Mouse (Mus musculus) cerebellum, postnatal 10 days (tissue): ENCODE data around the gene Draxin.
A peak's percentile ranks its signal among the peaks of the same experiment; 100 is the strongest.

Experiments
- DNase-seq, 2 experiments: peaks; one replicate each; pipeline ENCODE4 v3.0.0; 2021; ENCODE audit warnings: mixed read lengths in 2 of 2

Draxin gene

GRCm38 (mm10) chr4:148114758-148115391 is 15.6 kb downstream of the Draxin start:
- DNase-seq: peak; percentile 95 to 96

GRCm38 (mm10) chr4:148112519-148112918 is 18.0 kb downstream of the Draxin start:
- DNase-seq: no peak

- peak in 1 of 2 experiments; percentile 33 for DNase-seq
These were observed 21.3 kb downstream of the Draxin start for GRCm38 (mm10) chr4:148109215-148109614.

GRCm38 (mm10) chr4:148108565-148109100 is 21.9 kb downstream of the Draxin start:
- DNase-seq: peak; percentile 62 to 71

- peak; percentile 80 to 84 for DNase-seq
These were observed 22.7 kb downstream of the Draxin start for GRCm38 (mm10) chr4:148107621-148108291.

GRCm38 (mm10) chr4:148104146-148104545 is 26.4 kb downstream of the Draxin start:
- no peak for DNase-seq

GRCm38 (mm10) chr4:148101801-148102527 is 28.5 kb downstream of the Draxin start:
- peak; percentile 86 to 88 for DNase-seq

GRCm38 (mm10) chr4:148098666-148099065 is 31.8 kb downstream of the Draxin start:
- DNase-seq: no peak

GRCm38 (mm10) chr4:148097936-148098335 is 32.6 kb downstream of the Draxin start:
- no peak for DNase-seq

- no peak for DNase-seq
These were observed 35.4 kb downstream of the Draxin start for GRCm38 (mm10) chr4:148095081-148095480.

GRCm38 (mm10) chr4:148094161-148094560 is 36.3 kb downstream of the Draxin start:
- peak in 1 of 2 experiments; percentile 60 for DNase-seq

- no peak for DNase-seq
These were observed 37.8 kb downstream of the Draxin start for GRCm38 (mm10) chr4:148092551-148093271.

- no peak for DNase-seq
These were observed 39.3 kb downstream of the Draxin start for GRCm38 (mm10) chr4:148091181-148091580.

GRCm38 (mm10) chr4:148089166-148089565 is 41.3 kb downstream of the Draxin start:
- DNase-seq: no peak

GRCm38 (mm10) chr4:148087907-148088527 is 42.5 kb downstream of the Draxin start, which contains the start of gene Agtrap:
Gene Agtrap (minus strand): TSS chr4:148088031.
- peak; percentile 97 for DNase-seq

- DNase-seq: no peak
These were observed 43.2 kb downstream of the Draxin start for GRCm38 (mm10) chr4:148087091-148087906.

GRCm38 (mm10) chr4:148085907-148086305 is 44.6 kb downstream of the Draxin start:
- no peak for DNase-seq

GRCm38 (mm10) chr4:148085131-148085906 is 45.2 kb downstream of the Draxin start:
- DNase-seq: no peak

- DNase-seq: no peak
These were observed 46.2 kb downstream of the Draxin start for GRCm38 (mm10) chr4:148084261-148084714.

- no peak for DNase-seq
These were observed 47.2 kb downstream of the Draxin start for GRCm38 (mm10) chr4:148083176-148083899.
